Mouse (Mus musculus): ENCODE results near the gene Cyct.

DNA sequence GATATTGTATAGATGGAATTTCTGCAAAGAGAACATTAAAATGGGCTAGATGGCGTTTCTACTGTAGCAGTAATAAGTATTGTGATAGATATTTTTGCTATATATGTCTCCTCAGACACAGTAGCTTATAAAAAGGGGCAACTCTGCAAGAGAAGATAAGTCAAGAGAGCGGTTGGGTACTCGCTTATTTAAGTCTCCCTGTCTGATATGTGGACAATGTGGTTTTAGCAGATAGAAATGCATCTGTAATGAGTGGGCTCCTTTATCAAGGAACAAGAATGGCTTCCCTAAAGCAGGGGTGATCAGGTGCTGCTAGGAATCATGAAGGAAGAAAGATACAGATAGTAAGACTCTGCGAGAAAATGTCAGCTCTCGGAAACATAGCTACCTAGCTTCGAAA is 39.9 kb downstream of the Cyct start:
- TF ChIP-seq CTCF (IDR thresholded peaks at IDR 0.05; ENCODE audit: low read depth) = no peak
- TF ChIP-seq EP300 (optimal IDR thresholded peaks at IDR 0.05) = no peak

All from stomach, postnatal 0 days (tissue).